Comparison of ENCODE assay signal across 7 mouse cellular contexts in genomic region chr2:128245544-128245943, GRCm38 (mm10).
DNase-seq lines count a peak whose midpoint lies in the region; ATAC-seq lines count a peak whose summit lies in the region.

No protein-coding gene starts in this region.

- no peak overlapping the region for H3K4me2 ChIP-seq in kidney, embryonic 14.5 days (replicated peaks; ENCODE audit: low read depth, low read length)

- ATAC-seq in frontal cortex, adult (ENCODE audit: low TSS enrichment), result peak; percentile 31; the same call in 1 of the 2 replicates
- ATAC-seq in kidney, embryonic 14.5 days (ENCODE audit: low FRiP score, low TSS enrichment), result no peak

- H3K27ac ChIP-seq in kidney, embryonic 14.5 days (ENCODE audit: low read depth, low read length), result no peak overlapping the region

- H3K4me3 ChIP-seq in kidney, embryonic 14.5 days (ENCODE audit: low read length), result no peak overlapping the region

- H3K36me3 ChIP-seq in kidney, embryonic 14.5 days (ENCODE audit: control insufficient read depth, insufficient read depth, low read length), result no peaks in the 10 kb centered on the region

- H3K9me3 ChIP-seq in kidney, embryonic 14.5 days (ENCODE audit: control insufficient read depth, low read length), result no peaks in the 10 kb centered on the region

- intact Hi-C loops in heart, postnatal 10 days (cut with DNase I), result loop anchor here (2.0 to 5.0 kb wide), 3 partner anchors 65 to 152 kb away; partner anchors contain the start of gene Bcl2l11
- intact Hi-C loops in left cerebral cortex, postnatal 25 days (cut with DNase I), result no loop called here

- WGBS in kidney, embryonic 14.5 days, result 85% methylated on average over 10 of the region's 10 CpGs

- no peak overlapping the region for H3K9ac ChIP-seq in kidney, embryonic 14.5 days (ENCODE audit: low read depth, low read length)

- peaks cover 7% of the 10 kb centered on the region for H3K4me1 ChIP-seq in kidney, embryonic 14.5 days (ENCODE audit: control insufficient read depth, insufficient read depth, low read length)

- H3K27me3 ChIP-seq in kidney, embryonic 14.5 days (ENCODE audit: control insufficient read depth, insufficient read depth, low read length), result no peaks in the 10 kb centered on the region

- peak; percentile 60 for DNase-seq in NIH3T3 (ENCODE audit: low read depth)
- DNase-seq in adrenal gland, postnatal 14 days, result peak; percentile 88
- peak; percentile 86 to 89 for DNase-seq in heart, postnatal 10 days
- DNase-seq in left cerebral cortex, postnatal 25 days (ENCODE audit: low spot score in 2 of 2), result peak; percentile 13 to 40
- peak; percentile 12 to 21 for DNase-seq in right cerebral cortex, postnatal 36 days (ENCODE audit: low spot score in 2 of 2)

Comparison
In these comparisons a context has a peak if more than half of its experiments do, and no peak if none do; other contexts are left out.
1. DNase-seq: peak in every context shown above with its lines; median percentile 88 in adrenal gland, postnatal 14 days; 88 in heart, postnatal 10 days; 60 in NIH3T3; 26 in left cerebral cortex, postnatal 25 days; 16 in right cerebral cortex, postnatal 36 days.